Mouse (Mus musculus): ENCODE results near the gene Ube2j1. TPM values are rescaled to one million over a fixed set of nuclear protein-coding genes. Genes with fewer than 3 reads are reported as not detected.

The Ube2j1 gene
- polyA plus RNA-seq, 1 experiment: 42.7 TPM

- H3K79me3 ChIP-seq (ENCODE audit: low read depth): no peaks in the 10 kb centered on the region
- no peaks in the 10 kb centered on the region for H3K79me2 ChIP-seq (ENCODE audit: control insufficient read depth, insufficient read depth)
- H3ac ChIP-seq (ENCODE audit: control insufficient read depth, insufficient read length, low read depth): no peak overlapping the region
- no peaks in the 10 kb centered on the region for H3K27me3 ChIP-seq (ENCODE audit: control insufficient read depth, insufficient read depth, insufficient read length)
- TF ChIP-seq MYOD1 (IDR thresholded peaks at IDR 0.05; ENCODE audit: control insufficient read depth, insufficient read length, low read depth) (no peak), MAX (IDR thresholded peaks at IDR 0.05) (no peak), FOSL1 (IDR thresholded peaks at IDR 0.05; ENCODE audit: insufficient read depth, low read length, poor library complexity, severe bottlenecking) (no peak), CEBPB (IDR thresholded peaks at IDR 0.05; ENCODE audit: low read depth) (no peak), CTCF (IDR thresholded peaks at IDR 0.05; ENCODE audit: control insufficient read depth, insufficient read depth, insufficient read length) (no peak), USF1 (IDR thresholded peaks at IDR 0.05; ENCODE audit: low read depth) (no peak), MYOG (IDR thresholded peaks at IDR 0.05; ENCODE audit: control insufficient read depth, extremely low read depth, insufficient read length) (no peak)
- H3K4me3 ChIP-seq (ENCODE audit: insufficient read depth, poor library complexity, severe bottlenecking): no peak overlapping the region
- H3K36me3 ChIP-seq (ENCODE audit: control insufficient read depth, insufficient read depth): no peaks in the 10 kb centered on the region
Observed at GRCm38 (mm10) chr4:33068894-33069293, 37.7 kb downstream of the Ube2j1 start.

- Histone ChIP-seq H3K79me2 (ENCODE audit: control insufficient read depth, insufficient read depth) (no peaks in the 10 kb centered on the region), H3K27me3 (ENCODE audit: control insufficient read depth, insufficient read depth, insufficient read length) (no peaks in the 10 kb centered on the region), H3K36me3 (ENCODE audit: control insufficient read depth, insufficient read depth) (no peaks in the 10 kb centered on the region), H3K79me3 (ENCODE audit: low read depth) (no peaks in the 10 kb centered on the region), H3ac (ENCODE audit: control insufficient read depth, insufficient read length, low read depth) (no peak overlapping the region), H3K4me3 (ENCODE audit: insufficient read depth, poor library complexity, severe bottlenecking) (no peak overlapping the region)
- TF ChIP-seq MYOG (IDR thresholded peaks at IDR 0.05; ENCODE audit: control insufficient read depth, extremely low read depth, insufficient read length) (no peak), CTCF (IDR thresholded peaks at IDR 0.05; ENCODE audit: control insufficient read depth, insufficient read depth, insufficient read length) (no peak), MAX (IDR thresholded peaks at IDR 0.05) (no peak), CEBPB (IDR thresholded peaks at IDR 0.05; ENCODE audit: low read depth) (no peak), FOSL1 (IDR thresholded peaks at IDR 0.05; ENCODE audit: insufficient read depth, low read length, poor library complexity, severe bottlenecking) (no peak), USF1 (IDR thresholded peaks at IDR 0.05; ENCODE audit: low read depth) (no peak), MYOD1 (IDR thresholded peaks at IDR 0.05; ENCODE audit: control insufficient read depth, insufficient read length, low read depth) (no peak)
Observed at GRCm38 (mm10) chr4:33070326-33070725, 39.1 kb downstream of the Ube2j1 start.

GRCm38 (mm10) chr4:33071337-33071736 lies 40.1 kb downstream of the Ube2j1 start:
- no peaks in the 10 kb centered on the region for H3K27me3 ChIP-seq (ENCODE audit: control insufficient read depth, insufficient read depth, insufficient read length)
- no peak for TF ChIP-seq FOSL1 (IDR thresholded peaks at IDR 0.05; ENCODE audit: insufficient read depth, low read length, poor library complexity, severe bottlenecking)
- no peak for TF ChIP-seq CEBPB (IDR thresholded peaks at IDR 0.05; ENCODE audit: low read depth)
- TF ChIP-seq CTCF (IDR thresholded peaks at IDR 0.05; ENCODE audit: control insufficient read depth, insufficient read depth, insufficient read length): no peak
- no peaks in the 10 kb centered on the region for H3K79me3 ChIP-seq (ENCODE audit: low read depth)
- no peak overlapping the region for H3K4me3 ChIP-seq (ENCODE audit: insufficient read depth, poor library complexity, severe bottlenecking)
- no peaks in the 10 kb centered on the region for H3K79me2 ChIP-seq (ENCODE audit: control insufficient read depth, insufficient read depth)
- no peak overlapping the region for H3ac ChIP-seq (ENCODE audit: control insufficient read depth, insufficient read length, low read depth)
- no peaks in the 10 kb centered on the region for H3K36me3 ChIP-seq (ENCODE audit: control insufficient read depth, insufficient read depth)

- Histone ChIP-seq H3K27me3 (ENCODE audit: control insufficient read depth, insufficient read depth, insufficient read length) (no peaks in the 10 kb centered on the region), H3K79me3 (ENCODE audit: low read depth) (no peaks in the 10 kb centered on the region), H3ac (ENCODE audit: control insufficient read depth, insufficient read length, low read depth) (no peak overlapping the region), H3K79me2 (ENCODE audit: control insufficient read depth, insufficient read depth) (no peaks in the 10 kb centered on the region), H3K4me3 (ENCODE audit: insufficient read depth, poor library complexity, severe bottlenecking) (no peak overlapping the region), H3K36me3 (ENCODE audit: control insufficient read depth, insufficient read depth) (no peaks in the 10 kb centered on the region)
- TF ChIP-seq MAX (IDR thresholded peaks at IDR 0.05): no peak
- TF ChIP-seq CTCF (IDR thresholded peaks at IDR 0.05; ENCODE audit: control insufficient read depth, insufficient read depth, insufficient read length): no peak
- no peak for TF ChIP-seq FOSL1 (IDR thresholded peaks at IDR 0.05; ENCODE audit: insufficient read depth, low read length, poor library complexity, severe bottlenecking)
- TF ChIP-seq MYOD1 (IDR thresholded peaks at IDR 0.05; ENCODE audit: control insufficient read depth, insufficient read length, low read depth): no peak
Observed at GRCm38 (mm10) chr4:33072526-33073161, 41.4 kb downstream of the Ube2j1 start.

GRCm38 (mm10) chr4:33074406-33074805 lies 43.2 kb downstream of the Ube2j1 start:
- no peaks in the 10 kb centered on the region for H3K79me2 ChIP-seq (ENCODE audit: control insufficient read depth, insufficient read depth)
- TF ChIP-seq FOSL1 (IDR thresholded peaks at IDR 0.05; ENCODE audit: insufficient read depth, low read length, poor library complexity, severe bottlenecking) (no peak), MAX (IDR thresholded peaks at IDR 0.05) (no peak), MYOG (IDR thresholded peaks at IDR 0.05; ENCODE audit: control insufficient read depth, extremely low read depth, insufficient read length) (no peak), CTCF (IDR thresholded peaks at IDR 0.05; ENCODE audit: control insufficient read depth, insufficient read depth, insufficient read length) (no peak), USF1 (IDR thresholded peaks at IDR 0.05; ENCODE audit: low read depth) (no peak), CEBPB (IDR thresholded peaks at IDR 0.05; ENCODE audit: low read depth) (no peak), MYOD1 (IDR thresholded peaks at IDR 0.05; ENCODE audit: control insufficient read depth, insufficient read length, low read depth) (no peak)
- no peak overlapping the region for H3K4me3 ChIP-seq (ENCODE audit: insufficient read depth, poor library complexity, severe bottlenecking)
- no peaks in the 10 kb centered on the region for H3K36me3 ChIP-seq (ENCODE audit: control insufficient read depth, insufficient read depth)
- H3ac ChIP-seq (ENCODE audit: control insufficient read depth, insufficient read length, low read depth): no peak overlapping the region
- no peaks in the 10 kb centered on the region for H3K79me3 ChIP-seq (ENCODE audit: low read depth)
- H3K27me3 ChIP-seq (ENCODE audit: control insufficient read depth, insufficient read depth, insufficient read length): no peaks in the 10 kb centered on the region

GRCm38 (mm10) chr4:33074851-33075250 lies 43.6 kb downstream of the Ube2j1 start:
- H3K27me3 ChIP-seq (ENCODE audit: control insufficient read depth, insufficient read depth, insufficient read length): no peaks in the 10 kb centered on the region
- H3K4me3 ChIP-seq (ENCODE audit: insufficient read depth, poor library complexity, severe bottlenecking): no peak overlapping the region
- TF ChIP-seq CTCF (IDR thresholded peaks at IDR 0.05; ENCODE audit: control insufficient read depth, insufficient read depth, insufficient read length) (no peak), MAX (IDR thresholded peaks at IDR 0.05) (no peak), MYOG (IDR thresholded peaks at IDR 0.05; ENCODE audit: control insufficient read depth, extremely low read depth, insufficient read length) (no peak), MYOD1 (IDR thresholded peaks at IDR 0.05; ENCODE audit: control insufficient read depth, insufficient read length, low read depth) (no peak), CEBPB (IDR thresholded peaks at IDR 0.05; ENCODE audit: low read depth) (no peak), FOSL1 (IDR thresholded peaks at IDR 0.05; ENCODE audit: insufficient read depth, low read length, poor library complexity, severe bottlenecking) (no peak), USF1 (IDR thresholded peaks at IDR 0.05; ENCODE audit: low read depth) (no peak)
- no peaks in the 10 kb centered on the region for H3K36me3 ChIP-seq (ENCODE audit: control insufficient read depth, insufficient read depth)
- no peaks in the 10 kb centered on the region for H3K79me2 ChIP-seq (ENCODE audit: control insufficient read depth, insufficient read depth)
- H3K79me3 ChIP-seq (ENCODE audit: low read depth): no peaks in the 10 kb centered on the region
- H3ac ChIP-seq (ENCODE audit: control insufficient read depth, insufficient read length, low read depth): no peak overlapping the region
